Mouse (Mus musculus) spleen, adult 2 months (tissue): ENCODE data around the gene Abcc4.

Source experiments
- CTCF ChIP-seq: fragments of 200-500 bp; IDR thresholded peaks from 2 replicates; pipeline ENCODE4 v1.5.1; 2011; ENCODE audit warnings: mild to moderate bottlenecking, inconsistent platforms; ENCODE audit not compliant: insufficient read depth, insufficient read length, insufficient replicate concordance; ENCODE audit errors: extremely low read depth
- POLR2A ChIP-seq: fragments of 200-500 bp; IDR thresholded peaks from 2 replicates; pipeline ENCODE4 v1.6.1; 2011; ENCODE audit warnings: low read depth, low read length, inconsistent platforms

DNA sequence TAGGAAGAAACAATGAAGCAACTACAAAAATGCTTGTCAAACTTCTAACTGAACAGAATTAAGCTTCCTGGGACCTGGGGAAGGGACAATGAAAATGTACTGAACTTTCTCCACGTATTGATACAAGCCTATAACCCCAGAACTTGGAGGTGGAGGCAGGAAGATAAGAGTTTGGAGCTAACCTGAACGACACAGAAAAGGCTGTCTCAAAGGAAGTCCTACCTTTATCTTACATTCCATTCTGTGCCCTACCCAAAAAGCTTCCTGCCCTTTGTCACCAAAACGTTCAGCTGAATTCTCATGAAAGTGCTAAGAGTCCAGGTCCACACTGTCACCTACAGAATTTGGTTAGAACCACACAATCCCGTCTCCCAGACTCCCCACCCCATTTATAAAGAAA is 48.8 kb downstream of the Abcc4 start:
- TF ChIP-seq CTCF (no peak), POLR2A (no peak)
